Mouse (Mus musculus) embryonic facial prominence, embryonic 11.5 days (tissue): ENCODE results near the gene Ero1l. TPM values are rescaled to one million over a fixed set of nuclear protein-coding genes. Genes with fewer than 3 reads are reported as not detected.

Experiments used
- ATAC-seq: fragments of 200-750 bp; cut with Nextera tagmentation; replicated peaks from 2 replicates; pipeline ENCODE4 v1.8.0; 2017; ENCODE audit warnings: low read depth; ENCODE audit not compliant: insufficient number of reproducible peaks, low FRiP score, low TSS enrichment
- DNase-seq: peaks from one replicate; pipeline ENCODE4 v3.0.0-alpha.2; 2015; ENCODE audit warnings: low spot score
- H3K27ac ChIP-seq: fragments of 300-500 bp; sonication (generic); replicated peaks from 2 replicates; pipeline ENCODE4 v1.5.1; 2014; ENCODE audit warnings: mild to moderate bottlenecking, low read depth, low read length, control low read depth
- H3K27me3 ChIP-seq: fragments of 300-500 bp; sonication (generic); 2 replicates; pipeline ENCODE4 v1.6.1; 2014; ENCODE audit warnings: mild to moderate bottlenecking, low read length, moderate library complexity, mixed read lengths; ENCODE audit not compliant: control insufficient read depth, insufficient read depth
- H3K36me3 ChIP-seq: fragments of 300-500 bp; sonication (generic); replicated peaks from 2 replicates; pipeline ENCODE4 v1.6.1; 2014; ENCODE audit warnings: low read depth, mild to moderate bottlenecking, low read length, moderate library complexity, mixed read lengths; ENCODE audit not compliant: control insufficient read depth, insufficient read depth
- H3K4me1 ChIP-seq: fragments of 300-500 bp; sonication (generic); 2 replicates; pipeline ENCODE4 v1.6.1; 2014; ENCODE audit warnings: low read length, mixed read lengths; ENCODE audit not compliant: control insufficient read depth, insufficient read depth
- H3K4me2 ChIP-seq: fragments of 300-500 bp; sonication (generic); 2 replicates; pipeline ENCODE4 v1.6.1; 2014; ENCODE audit warnings: low read depth, mild to moderate bottlenecking, control low read depth, low read length, moderate library complexity
- H3K4me3 ChIP-seq: fragments of 300-500 bp; sonication (generic); 2 replicates; pipeline ENCODE4 v1.5.1; 2014; ENCODE audit warnings: low read depth, low read length, control low read depth
- H3K9ac ChIP-seq: fragments of 300-500 bp; sonication (generic); replicated peaks from 2 replicates; pipeline ENCODE4 v1.6.1; 2014; ENCODE audit warnings: mild to moderate bottlenecking, control low read depth, low read length
- H3K9me3 ChIP-seq: fragments of 300-500 bp; sonication (generic); replicated peaks from 2 replicates; pipeline ENCODE4 v1.6.1; 2016; ENCODE audit warnings: mild to moderate bottlenecking, low read length, inconsistent platforms, mixed read lengths; ENCODE audit not compliant: control insufficient read depth
- WGBS: fragments of 180-500 bp; shearing (Covaris S2); extraction: QIAGEN DNeasy Blood & Tissue Kit; methylation state at CpG from one replicate; pipeline ENCODE4 v1.1.7; 2014; 5-methylcytosine and 5-hydroxymethylcytosine counted together
- polyA plus RNA-seq: library from polyadenylated mRNA; unstranded; fragments of >200 nt; fragmentation: Nextera tagmentation; extraction: Ambion mirVana; gene quantifications from 2 replicates; pipeline ENCODE4 v1.2.1, GENCODE M21; 2014

Gene Ero1l
- 32.8 and 41.7 TPM in 2 replicates for polyA plus RNA-seq

- 3% methylated on average over 40 of the region's 74 CpGs for WGBS
- Histone ChIP-seq H3K27me3 (no peaks in the 10 kb centered on the region), H3K4me1 (no peaks in the 10 kb centered on the region), H3K9ac (peak within 1 kb of the TSS; percentile 88), H3K9me3 (no peaks in the 10 kb centered on the region), H3K4me2 (peak within 1 kb of the TSS; percentile 70), H3K36me3 (no peaks in the 10 kb centered on the region), H3K4me3 (peak within 1 kb of the TSS; percentile 81), H3K27ac (peak within 1 kb of the TSS; percentile 48; the same call in 1 of the 2 replicates)
- ATAC-seq (peak; percentile 91), DNase-seq (peak; percentile 90)
These were observed at the start of gene Ero1l for GRCm38 (mm10) chr14:45318426-45319236. TSS of gene Ero1l (minus strand) at chr14:45318771.

DNA sequence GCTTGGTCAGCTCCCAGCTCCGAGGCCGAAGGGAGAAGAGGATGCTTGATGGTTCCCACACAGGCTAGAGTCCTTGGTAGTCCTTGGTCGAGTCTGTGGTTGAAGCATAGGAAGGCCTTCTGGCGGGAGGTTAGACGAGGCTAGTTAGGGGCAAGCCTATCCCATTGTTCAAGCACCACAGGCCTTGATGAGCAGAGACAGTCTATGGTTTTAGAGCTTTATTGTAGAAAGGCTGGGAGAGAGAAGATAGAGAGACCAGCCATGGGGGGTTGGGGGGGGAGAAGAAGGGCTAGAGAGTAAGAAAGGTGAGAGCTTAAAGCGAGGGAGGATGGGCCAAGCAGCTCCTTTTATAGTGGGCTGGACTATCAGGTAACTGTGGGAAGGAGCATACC lies 46.6 kb upstream of the Ero1l start:
- WGBS = 88% methylated on average over 6 of the region's 6 CpGs
- Histone ChIP-seq H3K27me3 (no peaks in the 10 kb centered on the region), H3K4me1 (no peaks in the 10 kb centered on the region), H3K9ac (no peak overlapping the region), H3K27ac (no peak overlapping the region), H3K4me2 (no peak overlapping the region), H3K4me3 (no peak overlapping the region), H3K36me3 (peaks cover 7% of the 10 kb centered on the region; the same call in 1 of the 2 replicates), H3K9me3 (no peaks in the 10 kb centered on the region)
- no peak for DNase-seq
- ATAC-seq = no peak

GRCm38 (mm10) chr14:45364211-45365195 lies 45.9 kb upstream of the Ero1l start:
- no peak for ATAC-seq
- 78% methylated on average over 16 of the region's 16 CpGs for WGBS
- H3K4me1 ChIP-seq = no peaks in the 10 kb centered on the region
- H3K4me2 ChIP-seq = no peak overlapping the region
- no peaks in the 10 kb centered on the region for H3K9me3 ChIP-seq
- peaks cover 2% of the 10 kb centered on the region; the same call in 1 of the 2 replicates for H3K36me3 ChIP-seq
- no peak overlapping the region for H3K9ac ChIP-seq
- no peak overlapping the region for H3K4me3 ChIP-seq
- DNase-seq = no peak
- no peak overlapping the region for H3K27ac ChIP-seq
- H3K27me3 ChIP-seq = no peaks in the 10 kb centered on the region

DNA sequence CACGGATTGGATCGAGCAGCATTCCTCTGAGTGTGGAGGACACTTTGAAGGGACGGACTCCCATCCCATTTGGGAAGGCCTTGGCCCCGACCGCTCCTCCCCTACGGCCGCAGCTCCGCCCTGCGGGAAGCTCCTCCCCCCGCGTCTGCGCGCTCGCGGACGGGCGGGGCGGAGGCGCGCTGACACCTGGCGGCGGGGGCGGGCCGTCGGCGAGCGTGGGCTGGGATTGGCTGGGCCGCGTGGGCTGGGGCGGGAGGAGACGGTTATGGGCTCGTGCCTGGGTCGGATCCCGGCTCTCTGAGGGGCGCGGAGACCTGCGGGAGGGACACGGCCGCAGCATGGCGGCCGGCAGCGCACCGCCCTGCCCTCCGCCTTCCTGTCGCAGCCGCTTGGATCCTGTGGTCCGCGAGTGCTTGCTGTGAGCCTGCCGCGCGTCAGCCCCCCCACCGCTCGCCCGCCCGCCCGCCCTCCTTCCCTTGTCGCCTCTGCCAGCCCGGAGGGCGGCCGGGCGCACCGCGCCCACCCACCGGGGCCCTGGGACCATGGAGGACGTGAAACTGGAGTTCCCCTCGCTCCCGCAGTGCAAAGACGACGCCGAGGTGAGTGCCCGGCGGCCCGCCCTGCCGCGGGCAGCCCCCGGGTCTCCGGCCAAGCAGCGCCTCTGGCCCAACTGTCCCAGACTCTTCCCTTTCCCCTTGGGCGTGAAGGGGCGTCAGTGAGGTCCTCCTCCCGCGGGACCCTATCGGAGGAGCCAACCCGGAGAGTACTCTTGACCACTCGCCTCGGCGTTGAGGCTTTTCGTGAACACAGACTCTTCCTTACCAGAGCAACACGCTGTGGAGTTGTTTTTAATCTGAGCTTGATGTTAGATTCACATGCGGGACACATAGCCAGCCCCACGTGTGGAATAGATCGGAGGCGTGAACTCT lies 32.6 kb upstream of the Ero1l start, which contains the start of gene Styx:
Gene Styx (plus strand): TSS at position 163 of the 929 bp plus-strand sequence.
- H3K4me3 ChIP-seq = peak within 1 kb of the TSS; percentile 52
- WGBS = under 1% methylated on average over 56 of the region's 93 CpGs
- DNase-seq = peak; percentile 94

GRCm38 (mm10) chr14:45329589-45330181 lies 11.1 kb upstream of the Ero1l start, which contains the start of gene Psmc6:
TSS of gene Psmc6 (plus strand) at chr14:45329788.
- H3K27me3 ChIP-seq = no peaks in the 10 kb centered on the region
- under 1% methylated on average over 44 of the region's 44 CpGs for WGBS
- peak within 1 kb of the TSS; percentile 98 for H3K9ac ChIP-seq
- ATAC-seq (peak; percentile 95), DNase-seq (peak; percentile 96)
- H3K9me3 ChIP-seq = no peaks in the 10 kb centered on the region
- H3K4me2 ChIP-seq = peak within 1 kb of the TSS; percentile 36
- H3K27ac ChIP-seq = peak within 1 kb of the TSS; percentile 47; the same call in 1 of the 2 replicates
- peak within 1 kb of the TSS; percentile 91 for H3K4me3 ChIP-seq
- H3K36me3 ChIP-seq = no peaks in the 10 kb centered on the region
- H3K4me1 ChIP-seq = no peaks in the 10 kb centered on the region

More for the DNA sequence above, 32.6 kb upstream of the Ero1l start, which contains the start of gene Styx:
- Histone ChIP-seq H3K9ac (peak within 1 kb of the TSS; percentile 56), H3K27ac (no peak within 1 kb of the TSS; the same call in 1 of the 2 replicates), H3K4me1 (no peaks in the 10 kb centered on the region; the same call in 1 of the 2 replicates), H3K4me2 (peak within 1 kb of the TSS; percentile 29), H3K9me3 (no peaks in the 10 kb centered on the region), H3K27me3 (no peaks in the 10 kb centered on the region), H3K36me3 (peaks cover 6% of the 10 kb centered on the region; the same call in 1 of the 2 replicates)
- peak; percentile 97 for ATAC-seq

DNA sequence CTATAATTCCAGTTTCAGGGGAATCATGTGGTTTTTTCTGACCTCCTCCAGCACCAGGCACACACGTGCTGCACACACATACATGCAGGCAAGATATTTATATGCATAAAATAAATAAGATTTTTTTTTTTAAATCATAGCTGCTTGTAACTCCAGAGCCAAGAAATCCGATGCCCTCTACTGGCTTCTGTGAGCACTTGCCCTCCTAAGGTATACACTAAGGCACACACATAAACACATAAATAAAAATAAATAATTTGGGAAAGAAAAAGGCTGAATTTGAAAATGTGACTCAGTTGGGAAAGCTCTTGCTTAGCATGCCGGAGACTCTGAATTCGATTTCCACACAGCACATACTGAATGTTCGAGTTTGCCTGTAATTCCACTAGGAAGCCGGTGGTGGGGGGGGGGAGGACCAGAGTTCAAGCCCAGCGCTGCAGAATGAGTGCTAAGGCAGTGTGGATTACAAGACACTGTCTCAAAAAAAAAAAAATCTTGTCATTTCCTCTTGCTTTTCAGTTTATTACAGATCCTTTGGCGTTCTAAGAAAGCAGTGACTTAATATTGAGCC lies 10.5 kb upstream of the Ero1l start:
- WGBS = 16% methylated on average over 8 of the region's 8 CpGs
- no peaks in the 10 kb centered on the region for H3K27me3 ChIP-seq
- no peak overlapping the region for H3K27ac ChIP-seq
- peak overlapping the region; percentile 22; the same call in 1 of the 2 replicates for H3K4me2 ChIP-seq
- peak overlapping the region; percentile 91 for H3K4me3 ChIP-seq
- no peaks in the 10 kb centered on the region for H3K9me3 ChIP-seq
- H3K4me1 ChIP-seq = no peaks in the 10 kb centered on the region
- ATAC-seq = peak; percentile 12; the same call in 1 of the 2 replicates
- H3K9ac ChIP-seq = no peak overlapping the region; the same call in 1 of the 2 replicates
- DNase-seq = no peak
- H3K36me3 ChIP-seq = no peaks in the 10 kb centered on the region
